Mouse (Mus musculus) G1E (cell line): ENCODE results near the gene Iqch. TPM values are rescaled to one million over a fixed set of nuclear protein-coding genes. Genes with fewer than 3 reads are reported as not detected.
A peak's percentile ranks its signal among the peaks of the same experiment; 100 is the strongest.

Experiments used
- ATAC-seq: 2 replicates; pipeline ENCODE4 v1.8.0; 2016; ENCODE audit warnings: mild to moderate bottlenecking; ENCODE audit not compliant: insufficient number of reproducible peaks, poor library complexity, low FRiP score, severe bottlenecking; ENCODE audit errors: extremely low read depth
- DNase-seq: peaks from one replicate; pipeline ENCODE4 v3.0.0; 2012; ENCODE audit warnings: low spot score
- H3K27me3 ChIP-seq: 2 replicates; pipeline ENCODE4 v1.6.1; 2012; ENCODE audit warnings: mild to moderate bottlenecking, low read length, inconsistent platforms; ENCODE audit not compliant: insufficient read depth
- H3K36me3 ChIP-seq: replicated peaks from 2 replicates; pipeline ENCODE3; 2012; ENCODE audit warnings: mild to moderate bottlenecking, inconsistent platforms
- H3K4me1 ChIP-seq: 2 replicates; pipeline ENCODE4 v1.6.1; 2012; ENCODE audit warnings: low read depth, low read length, inconsistent platforms, mixed read lengths; ENCODE audit not compliant: insufficient read depth
- H3K4me3 ChIP-seq: 2 replicates; pipeline ENCODE4 v1.5.1; 2012; ENCODE audit warnings: low read depth, mild to moderate bottlenecking, inconsistent platforms, low read length, moderate library complexity, mixed read lengths
- H3K9me3 ChIP-seq: replicated peaks from 2 replicates; pipeline ENCODE4 v1.6.1; 2012; ENCODE audit warnings: inconsistent platforms
- CTCF ChIP-seq: IDR thresholded peaks from 2 replicates; pipeline ENCODE4 v1.5.1; 2012; ENCODE audit warnings: low read depth, low read length, inconsistent platforms, mixed read lengths
- GATA1 ChIP-seq: IDR thresholded peaks from 2 replicates; pipeline ENCODE4 v1.6.1; 2012; ENCODE audit warnings: borderline replicate concordance, low read length, inconsistent platforms, mixed read lengths
- GATA2 ChIP-seq: IDR thresholded peaks from 2 replicates; pipeline ENCODE4 v1.6.1; 2012; ENCODE audit warnings: low read depth, low read length, inconsistent platforms, borderline replicate concordance
- POLR2AphosphoS5 ChIP-seq: IDR thresholded peaks from 2 replicates; pipeline ENCODE4 v1.6.1; 2012; ENCODE audit warnings: low read depth, low read length, inconsistent platforms; ENCODE audit not compliant: insufficient replicate concordance
- TAL1 ChIP-seq: conservative IDR thresholded peaks from 2 replicates; pipeline ENCODE4 v1.6.1; 2012; ENCODE audit warnings: low read depth, low read length, inconsistent platforms, mixed read lengths
- polyA plus RNA-seq: library from polyadenylated mRNA; stranded (reverse); fragments of >175 nt; gene quantifications from 2 replicates; pipeline ENCODE4 v1.2.3, GENCODE M21; 2012
- total RNA-seq, 2 experiments: library from RNA; stranded (forward) in 1 of 2; stranded (reverse) in 1 of 2; fragments of 200-1000 nt in 1 of 2; fragments of >200 nt in 1 of 2; fragmentation: Nextera tagmentation in 1 of 2; gene quantifications; 2 replicates each; pipeline ENCODE4 v1.2.3; 2014 to 2017

The Iqch gene
- total and polyA plus RNA-seq, 3 experiments = 0.22 TPM; not detected in 2

DNA sequence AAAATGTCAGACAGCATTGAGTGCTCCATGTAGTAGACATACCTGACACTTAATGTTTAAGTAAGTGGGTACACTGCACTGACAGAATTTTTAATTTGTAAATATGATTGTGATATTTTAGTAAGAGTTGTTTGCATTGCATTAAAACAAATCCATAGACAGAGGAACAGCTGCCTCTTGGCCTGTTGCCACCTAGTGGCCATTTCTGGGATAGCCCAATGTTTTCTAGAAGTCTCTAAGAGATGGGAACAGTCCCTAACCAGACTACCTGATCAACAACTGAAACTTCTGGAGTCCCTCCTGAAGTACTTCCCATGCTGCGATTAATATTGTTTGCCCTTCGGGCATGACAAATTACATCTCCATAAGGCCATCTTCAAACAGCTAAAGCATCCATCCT, 140.0 kb downstream of the Iqch start:
- Histone ChIP-seq H3K4me3 (no peak overlapping the region), H3K9me3 (no peaks in the 10 kb centered on the region), H3K36me3 (no peaks in the 10 kb centered on the region), H3K4me1 (no peaks in the 10 kb centered on the region), H3K27me3 (peaks cover 12% of the 10 kb centered on the region)
- DNase-seq = peak; percentile 14
- no peak for ATAC-seq
- TF ChIP-seq POLR2AphosphoS5 (no peak), GATA1 (no peak), CTCF (peak; percentile 74), GATA2 (no peak), TAL1 (no peak)

DNA sequence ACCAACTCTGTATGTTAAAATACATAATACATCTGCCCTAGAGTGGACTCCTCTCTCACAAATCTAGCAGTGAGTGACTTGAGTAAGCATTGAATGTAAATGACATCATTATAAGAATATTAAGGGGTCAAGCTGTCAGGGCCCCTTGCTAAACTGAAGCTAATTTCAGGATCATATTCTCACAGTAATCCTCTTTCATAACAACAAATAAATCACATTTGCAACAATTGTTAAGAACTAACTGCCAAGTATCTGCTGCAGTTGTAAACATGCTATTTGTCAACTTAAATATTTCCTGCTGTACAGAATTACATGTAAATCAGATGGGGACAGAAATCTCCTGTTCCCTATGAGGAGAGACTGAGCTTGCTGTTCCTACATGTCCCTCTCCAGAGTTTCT, 145.9 kb downstream of the Iqch start:
- Histone ChIP-seq H3K36me3 (no peaks in the 10 kb centered on the region), H3K27me3 (peaks cover 9% of the 10 kb centered on the region; the same call in 1 of the 2 replicates), H3K9me3 (no peaks in the 10 kb centered on the region), H3K4me1 (no peaks in the 10 kb centered on the region), H3K4me3 (no peak overlapping the region)
- TF ChIP-seq TAL1 = no peak
- ATAC-seq (no peak), DNase-seq (no peak)

GRCm38 (mm10) chr9:63454341-63454740, 148.0 kb downstream of the Iqch start:
- peaks cover 11% of the 10 kb centered on the region; the same call in 1 of the 2 replicates for H3K27me3 ChIP-seq
- H3K4me1 ChIP-seq = no peaks in the 10 kb centered on the region
- H3K36me3 ChIP-seq = no peaks in the 10 kb centered on the region
- H3K9me3 ChIP-seq = no peaks in the 10 kb centered on the region
- DNase-seq (no peak), ATAC-seq (no peak)
- TF ChIP-seq TAL1 (no peak), GATA2 (no peak), GATA1 (no peak), CTCF (no peak)
- no peak overlapping the region for H3K4me3 ChIP-seq

- no peak for ATAC-seq
- no peak for DNase-seq
- TF ChIP-seq GATA1 = no peak
- no peak for TF ChIP-seq TAL1
- TF ChIP-seq GATA2 = no peak
- no peak for TF ChIP-seq CTCF
- Histone ChIP-seq H3K4me1 (no peaks in the 10 kb centered on the region), H3K4me3 (no peak overlapping the region), H3K36me3 (no peaks in the 10 kb centered on the region), H3K27me3 (0 out of 2 replicates have a peak, but pooled peaks cover 6% of the 10 kb centered on the region), H3K9me3 (no peaks in the 10 kb centered on the region)
Measured at GRCm38 (mm10) chr9:63450531-63451030, 151.7 kb downstream of the Iqch start.

DNA sequence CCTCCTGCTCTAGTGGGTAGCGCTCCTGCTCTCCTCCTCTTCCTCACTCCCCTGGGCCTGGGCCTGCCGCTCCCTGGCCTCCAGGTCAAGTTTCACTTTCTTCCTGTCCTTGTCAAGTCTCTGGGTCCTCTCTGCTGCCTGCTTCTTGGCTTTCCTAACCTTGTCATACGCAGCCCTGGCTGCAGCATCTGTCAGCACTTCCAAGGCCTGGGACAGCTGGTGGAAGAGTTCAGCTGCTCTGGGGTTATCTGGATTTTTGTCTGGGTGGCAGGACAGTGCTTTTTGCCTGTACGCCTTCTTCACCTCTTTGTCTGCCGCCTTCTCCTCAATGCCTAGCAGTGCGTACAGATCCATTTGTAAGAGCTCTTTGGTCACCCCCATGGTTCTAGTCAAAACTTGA, 158.6 kb downstream of the Iqch start:
- peaks cover 13% of the 10 kb centered on the region for H3K27me3 ChIP-seq
- DNase-seq = no peak
- H3K36me3 ChIP-seq = no peaks in the 10 kb centered on the region
- no peaks in the 10 kb centered on the region for H3K9me3 ChIP-seq
- no peak overlapping the region for H3K4me3 ChIP-seq
- no peaks in the 10 kb centered on the region for H3K4me1 ChIP-seq
- TF ChIP-seq GATA1 (no peak), CTCF (no peak)
- ATAC-seq = no peak

DNA sequence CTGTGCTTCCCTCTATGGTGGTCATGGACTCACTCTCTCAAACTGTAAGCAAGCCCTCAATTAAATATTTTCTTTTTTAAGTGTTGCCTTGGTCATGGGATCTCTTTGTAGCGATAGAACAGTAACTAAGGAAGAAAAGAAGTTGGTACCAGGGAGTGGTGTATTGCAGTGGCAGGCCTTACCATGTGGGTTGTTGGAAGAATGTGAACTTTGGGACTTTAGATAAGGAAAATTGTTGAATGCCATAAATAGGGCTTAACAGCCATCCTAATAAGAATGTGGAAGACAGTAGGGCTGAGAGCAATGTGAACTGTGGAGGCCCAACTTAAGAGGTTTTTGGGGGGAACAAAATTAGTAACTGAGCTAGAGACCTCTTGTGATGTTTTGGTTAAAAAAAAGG, 171.6 kb downstream of the Iqch start:
- H3K27me3 ChIP-seq = peaks cover 4% of the 10 kb centered on the region; the same call in 1 of the 2 replicates
- TF ChIP-seq TAL1 (no peak), POLR2AphosphoS5 (no peak), GATA1 (no peak), GATA2 (no peak)
- ATAC-seq = no peak
- no peaks in the 10 kb centered on the region for H3K4me1 ChIP-seq
- no peak for DNase-seq
- no peaks in the 10 kb centered on the region for H3K36me3 ChIP-seq
- no peaks in the 10 kb centered on the region for H3K9me3 ChIP-seq
- H3K4me3 ChIP-seq = no peak overlapping the region

DNA sequence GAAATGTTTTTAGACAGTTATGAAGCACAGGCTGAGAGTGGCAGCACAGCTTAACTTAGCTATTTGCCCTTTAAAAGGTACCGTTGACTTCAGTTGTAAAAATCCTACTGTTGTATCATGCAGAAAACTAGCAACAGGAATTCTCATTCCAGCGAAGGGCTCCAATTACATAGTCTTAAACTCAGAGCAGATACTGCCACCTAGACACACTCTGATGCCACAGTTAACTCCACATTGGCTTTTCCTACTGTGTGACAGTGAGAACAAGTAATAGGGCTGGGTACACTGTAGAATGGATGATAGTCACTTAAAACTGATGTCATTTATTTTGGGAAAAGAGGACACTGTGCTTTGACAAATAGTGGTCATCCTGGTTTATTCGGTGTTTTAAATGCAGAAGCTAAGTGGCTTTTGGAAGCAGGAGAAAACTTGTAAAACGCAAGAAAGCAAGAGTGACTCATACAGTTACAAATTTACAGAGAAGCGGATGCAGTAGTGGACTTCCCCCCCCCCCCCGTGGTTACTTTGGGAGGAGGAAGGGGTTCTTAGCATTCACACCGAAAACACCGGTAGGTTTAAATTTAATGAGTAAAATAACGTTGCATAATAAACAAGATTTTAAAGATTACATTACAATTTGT, 181.1 kb downstream of the Iqch start:
- Histone ChIP-seq H3K4me3 (no peak overlapping the region), H3K9me3 (no peaks in the 10 kb centered on the region), H3K4me1 (no peaks in the 10 kb centered on the region), H3K27me3 (peaks cover 4% of the 10 kb centered on the region; the same call in 1 of the 2 replicates), H3K36me3 (no peaks in the 10 kb centered on the region)
- DNase-seq = no peak
- TF ChIP-seq CTCF (no peak), GATA1 (no peak), GATA2 (no peak)
- ATAC-seq = no peak
